Mouse (Mus musculus) right cerebral cortex, postnatal 25 days (tissue): ENCODE results near the gene Zfp97.
"Not testable (repeated sequence)": the region's sequence is repeated elsewhere in the genome, so short reads cannot be mapped to it uniquely, and the experiment has no call there.

ENCODE experiments used
- DNase-seq: peaks from one replicate; pipeline ENCODE4 v3.0.0; 2022

Zfp97 gene

GRCm38 (mm10) chr17:17120830-17121502, at the start of gene Zfp97:
TSS of gene Zfp97 (plus strand) at chr17:17121415.
- DNase-seq, result not testable (repeated sequence)

- DNase-seq, result not testable (repeated sequence)
Observed at GRCm38 (mm10) chr17:17178757-17179413, 57.7 kb downstream of the Zfp97 start.

GRCm38 (mm10) chr17:17194761-17195160, 73.5 kb downstream of the Zfp97 start:
- not testable (repeated sequence) for DNase-seq

- no peak for DNase-seq
Observed at GRCm38 (mm10) chr17:17195178-17195577, 74.0 kb downstream of the Zfp97 start.

- DNase-seq, result not testable (repeated sequence)
Observed at GRCm38 (mm10) chr17:17196111-17196510, 74.9 kb downstream of the Zfp97 start.
